Mouse (Mus musculus): Measurements from ENCODE around the gene Cd180.

Gene Cd180

DNA sequence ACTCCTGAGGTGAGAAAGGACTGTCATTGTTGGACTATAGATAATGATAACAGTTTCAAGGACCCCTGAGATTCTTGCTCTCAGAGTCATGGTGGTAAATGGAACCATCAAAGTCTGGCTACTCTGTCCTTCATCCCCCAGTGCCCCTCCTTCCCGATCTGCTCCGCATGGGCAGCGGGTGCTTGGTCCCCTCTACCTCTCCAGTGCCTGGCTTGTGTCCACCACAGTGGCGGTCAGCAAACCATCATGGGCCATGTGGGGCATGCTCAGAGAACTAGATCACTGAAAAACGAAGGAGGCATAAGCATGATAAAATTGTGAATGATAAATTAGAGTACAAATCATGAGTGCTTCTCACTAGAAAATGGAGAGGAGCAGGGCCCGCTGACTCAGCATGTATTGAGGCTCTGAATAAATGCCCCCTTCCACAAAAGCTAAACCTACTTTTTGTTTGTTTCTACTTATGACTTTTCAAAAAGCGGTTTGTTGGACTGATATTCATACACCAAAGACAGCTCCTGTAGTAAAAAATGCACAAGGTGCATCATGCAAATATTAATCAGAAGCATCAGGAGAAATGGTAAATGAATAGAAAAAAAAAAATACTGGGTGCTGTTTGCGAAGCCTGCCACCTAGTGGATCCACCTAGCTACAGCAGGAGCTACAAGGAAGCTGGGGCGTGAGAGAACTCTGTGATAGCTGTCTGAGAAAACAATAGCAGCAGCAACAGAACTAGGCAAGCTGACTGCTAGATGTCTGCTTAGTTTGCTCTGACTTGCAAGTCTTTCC is 51.3 kb downstream of the Cd180 start:
- DNase-seq (ENCODE audit: low read depth, low spot score): peak; percentile 85

DNA sequence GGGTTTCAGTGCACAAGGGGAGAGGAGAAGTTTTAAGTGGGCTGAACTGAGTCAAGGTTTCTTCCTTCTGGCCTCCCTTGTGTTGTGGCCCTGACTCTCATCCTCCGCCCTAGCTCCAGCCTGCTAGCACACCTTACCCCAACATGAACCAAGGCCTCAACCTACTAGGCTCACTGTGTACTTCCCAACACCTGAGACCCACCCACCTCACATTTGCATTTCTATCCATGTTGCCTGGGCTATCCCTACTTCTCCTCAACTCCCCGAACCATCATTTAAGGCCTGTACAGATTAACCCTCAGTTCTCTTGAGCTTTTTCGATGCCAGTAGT is 51.9 kb downstream of the Cd180 start:
- no peak for DNase-seq (ENCODE audit: low read depth, low spot score)

DNA sequence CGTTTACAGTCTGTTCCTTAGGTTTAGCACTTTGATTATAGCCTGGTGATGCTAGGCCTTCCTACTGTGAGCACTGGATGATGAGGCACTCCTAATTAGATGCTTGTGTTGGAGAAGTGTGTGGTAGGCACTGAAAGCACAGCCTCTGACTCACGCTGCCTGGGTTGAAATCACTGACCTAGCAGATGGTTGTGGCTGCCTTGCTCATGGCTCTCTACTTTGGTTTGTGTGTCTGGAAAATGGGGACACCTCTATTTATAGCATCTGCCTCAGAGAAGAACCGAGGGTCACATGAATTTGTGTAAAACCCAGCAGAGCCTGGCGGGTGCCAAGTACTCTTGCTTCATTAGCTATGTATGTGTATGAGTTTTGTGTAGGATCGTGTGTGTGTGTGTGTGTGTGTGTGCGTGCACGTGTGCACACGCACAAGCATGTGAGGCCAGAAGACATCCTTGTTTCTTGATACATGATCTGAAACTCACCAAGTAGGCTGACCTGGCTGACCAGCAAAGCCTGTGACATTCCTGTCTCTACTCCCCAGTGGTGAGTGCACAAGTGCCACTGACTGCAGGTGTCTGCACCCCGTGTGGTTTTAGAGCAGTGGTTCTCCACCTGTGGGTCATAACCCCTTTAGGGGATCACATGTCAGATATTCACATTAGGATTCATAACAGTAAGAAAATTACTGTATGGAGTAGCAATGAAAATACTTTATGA is 52.4 kb downstream of the Cd180 start:
- DNase-seq (ENCODE audit: low read depth, low spot score): peak; percentile 95

DNA sequence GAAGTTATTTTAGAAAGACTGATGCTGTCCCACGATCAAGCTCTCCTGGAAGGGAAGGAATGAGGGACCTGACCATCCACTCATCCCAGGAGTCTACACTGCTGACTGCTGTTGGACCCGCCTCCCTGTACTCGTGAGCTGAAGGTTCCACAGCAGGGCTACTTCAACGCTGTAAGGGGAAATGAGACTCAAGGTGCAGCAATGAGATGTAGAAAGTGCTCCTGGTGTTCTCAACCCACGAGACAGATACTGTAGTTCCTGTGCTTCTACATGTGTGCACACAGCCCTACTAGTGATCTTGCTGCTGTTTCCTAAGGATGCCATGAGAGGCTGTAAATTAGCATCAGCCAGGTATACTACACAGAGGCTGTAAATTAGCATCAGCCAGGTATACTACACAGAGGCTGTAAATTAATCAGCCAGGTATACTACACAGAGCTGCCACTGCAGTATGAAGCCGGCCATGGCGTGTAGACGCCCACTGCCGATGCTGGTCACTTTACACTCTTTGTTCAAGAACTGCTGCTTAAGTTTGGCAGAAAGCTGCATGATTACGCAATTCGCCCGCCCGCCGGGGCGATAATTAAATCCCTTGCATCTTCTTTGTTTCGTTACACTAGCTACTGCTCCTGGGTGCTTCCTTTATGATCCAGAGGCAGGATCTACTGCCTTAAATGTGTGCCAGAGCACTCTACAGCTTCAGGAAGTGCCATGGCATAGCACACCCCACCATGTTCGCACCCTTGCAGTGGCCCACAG is 53.6 kb downstream of the Cd180 start:
- peak; percentile 69 for DNase-seq (ENCODE audit: low read depth, low spot score)

DNA sequence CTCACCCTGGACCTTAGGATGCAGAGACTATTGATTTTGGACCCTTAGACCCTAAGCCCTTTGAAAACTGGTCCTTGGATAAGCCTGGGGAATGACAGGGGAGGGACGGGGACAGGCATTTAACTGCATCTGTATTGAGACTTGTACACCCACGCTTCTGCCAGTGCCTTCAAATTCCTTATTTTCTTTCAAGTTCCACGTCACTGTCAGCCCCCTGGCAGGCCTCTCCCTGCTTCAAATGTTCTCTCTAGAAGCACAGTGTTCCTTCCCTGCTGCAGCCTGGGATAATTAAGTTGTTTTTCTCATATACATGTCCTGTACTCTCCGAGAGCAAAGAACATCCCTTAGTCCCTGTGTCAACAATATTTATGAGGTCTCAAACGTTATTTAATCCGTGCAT is 55.8 kb downstream of the Cd180 start:
- DNase-seq (ENCODE audit: low read depth, low spot score): peak; percentile 59

DNA sequence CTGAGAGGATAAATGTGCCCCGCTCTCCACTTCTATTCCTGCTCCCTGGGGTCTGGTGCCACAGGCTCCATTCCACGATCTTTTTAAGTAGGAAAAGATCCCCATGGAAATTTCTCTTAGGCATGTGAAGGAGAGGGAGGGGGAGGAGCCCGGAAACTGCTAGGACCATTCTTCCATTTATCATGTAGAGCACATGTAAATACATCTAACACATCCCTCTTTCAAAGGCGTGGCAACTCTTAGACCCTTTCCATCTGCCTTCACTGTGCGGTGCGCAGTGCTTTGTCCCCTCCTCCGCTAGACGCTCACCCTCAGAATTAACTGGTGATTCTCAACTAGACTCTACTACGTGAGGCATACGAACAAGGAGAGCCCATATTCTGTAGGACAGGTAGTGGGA is 56.5 kb downstream of the Cd180 start:
- DNase-seq (ENCODE audit: low read depth, low spot score): no peak

DNA sequence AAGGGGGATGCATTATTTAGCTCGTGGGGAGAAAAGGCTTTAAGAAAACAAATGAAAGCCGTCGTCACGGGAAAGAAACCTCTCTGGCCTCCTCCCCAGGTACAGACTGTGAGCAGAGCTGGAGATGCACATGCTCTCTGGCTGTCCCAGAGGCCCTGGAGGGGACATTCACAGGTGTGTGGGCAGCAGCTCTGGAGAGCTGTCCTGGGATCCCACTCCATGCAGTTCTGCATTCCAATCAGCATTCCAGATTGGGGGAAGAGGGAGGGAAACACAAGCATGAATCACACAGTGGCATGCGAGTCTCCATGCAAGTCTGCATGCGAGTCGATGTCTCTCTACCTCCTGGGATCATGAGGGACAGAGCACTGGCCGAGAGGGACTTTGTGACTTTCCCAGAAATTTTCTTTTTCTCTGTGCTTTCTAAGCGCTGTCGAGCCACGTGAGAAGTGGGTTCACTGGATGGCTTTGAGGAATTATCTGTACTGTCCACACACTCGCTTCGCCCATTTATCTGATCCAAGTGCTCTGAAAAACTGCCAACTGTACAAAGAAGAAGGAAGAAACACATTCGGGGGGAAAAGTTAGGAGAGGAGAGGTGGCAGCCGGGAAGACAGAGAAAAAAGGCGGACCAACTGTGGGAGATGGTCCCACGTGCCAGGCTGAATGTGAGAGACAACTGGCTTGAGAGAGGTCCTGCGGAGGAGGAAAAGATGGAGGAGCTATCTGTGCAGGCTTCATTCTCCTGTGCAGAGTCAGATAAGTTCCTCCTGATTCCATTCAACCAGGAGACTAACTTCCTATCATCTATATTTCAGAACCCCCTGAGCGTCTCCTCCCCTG is 60.6 kb downstream of the Cd180 start:
- DNase-seq (ENCODE audit: low read depth, low spot score): no peak

DNA sequence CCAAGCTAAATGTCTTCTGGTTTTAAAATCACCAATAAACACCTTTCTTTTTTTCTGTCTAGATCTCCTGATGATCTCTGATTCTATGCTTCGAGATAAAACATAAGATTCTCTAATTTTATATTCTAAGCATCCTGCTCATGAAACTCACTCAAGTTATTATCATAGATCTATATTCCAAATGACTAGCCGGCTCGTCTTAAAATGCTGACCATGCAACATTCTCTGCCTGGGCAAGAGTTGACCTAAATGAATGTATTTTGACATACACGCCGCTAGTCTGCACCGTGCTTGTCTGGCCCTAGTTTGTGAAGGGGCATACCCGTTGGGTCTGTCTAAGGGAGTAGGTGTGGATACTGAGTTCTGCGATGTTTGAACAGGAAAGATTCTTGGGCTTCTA is 61.8 kb downstream of the Cd180 start:
- DNase-seq (ENCODE audit: low read depth, low spot score): no peak

DNA sequence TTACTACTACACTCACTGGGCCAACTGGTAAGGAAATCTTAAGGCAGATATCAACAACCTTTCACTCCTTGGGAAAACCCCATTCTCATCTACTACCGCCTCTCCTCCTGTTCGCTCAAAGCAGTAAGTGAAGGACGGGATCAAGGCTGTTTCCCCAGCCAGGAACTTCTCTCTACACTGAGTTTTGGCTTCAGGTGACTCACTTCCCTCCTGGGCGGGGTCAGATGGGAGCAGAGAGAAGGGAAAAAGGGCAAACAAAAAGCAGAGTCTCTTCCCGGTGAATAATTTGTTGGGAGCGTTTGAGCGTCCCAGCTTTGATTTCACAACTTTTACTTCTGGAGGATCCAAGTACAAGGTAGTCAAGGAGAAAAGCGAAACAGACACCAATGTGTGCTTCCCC is 62.7 kb downstream of the Cd180 start:
- no peak for DNase-seq (ENCODE audit: low read depth, low spot score)

DNA sequence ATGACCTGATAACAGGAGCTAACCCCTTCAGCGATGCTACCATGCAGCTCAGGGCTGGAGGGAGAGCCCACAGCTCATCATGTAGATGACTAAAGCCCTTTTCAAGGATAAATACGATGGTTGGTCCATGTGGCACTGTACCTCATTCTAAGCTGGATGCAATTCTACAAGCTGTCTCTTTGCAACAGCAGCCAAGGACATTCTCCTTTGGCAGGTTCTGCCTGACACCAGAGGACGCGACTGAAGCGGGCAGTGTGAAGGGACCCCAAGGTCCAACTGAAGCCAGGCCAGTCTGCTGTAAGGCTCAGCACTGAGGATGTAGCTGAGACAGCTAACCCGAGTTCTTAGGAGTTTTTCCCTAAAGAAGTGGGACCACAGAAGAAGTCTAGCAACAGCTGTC is 64.7 kb downstream of the Cd180 start:
- DNase-seq (ENCODE audit: low read depth, low spot score): no peak

DNA sequence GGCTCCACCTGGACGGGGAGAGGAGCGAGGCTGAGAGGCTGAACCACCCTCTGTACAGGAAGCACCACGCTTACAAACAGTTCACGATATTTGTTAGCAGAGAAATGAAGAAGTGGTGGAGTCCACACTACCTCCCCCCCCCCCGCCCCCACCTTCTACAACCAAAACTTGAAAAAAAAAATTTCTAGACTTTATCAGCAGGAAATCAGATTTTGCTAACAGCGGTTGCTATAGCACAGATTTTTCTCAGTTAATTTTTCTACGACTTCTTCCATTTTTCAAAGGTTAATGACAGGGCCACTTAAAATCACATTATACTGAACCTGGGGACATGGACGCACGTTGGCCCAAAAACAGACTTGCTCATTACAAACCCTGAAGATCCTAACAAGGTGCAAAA is 68.1 kb downstream of the Cd180 start:
- no peak for DNase-seq (ENCODE audit: low read depth, low spot score)

DNA sequence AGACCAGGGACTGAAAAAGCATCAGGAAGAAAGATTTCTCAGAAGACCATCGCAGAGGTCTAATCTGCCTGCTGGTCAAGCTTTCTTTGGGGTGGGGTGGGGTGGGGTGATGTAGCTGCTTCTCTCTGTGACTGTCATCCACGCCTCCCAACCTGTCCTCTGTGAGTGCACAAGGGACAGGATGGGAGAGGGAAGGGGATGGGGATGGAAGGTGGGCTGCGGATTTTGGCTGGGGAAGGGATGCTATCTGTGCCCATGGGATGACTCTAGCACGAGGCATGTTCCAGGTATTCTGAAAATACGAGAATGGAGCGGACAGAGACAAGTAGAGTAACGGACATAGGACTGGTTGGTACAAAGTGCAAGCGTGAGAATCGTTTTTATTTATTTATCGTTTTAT is 68.8 kb downstream of the Cd180 start:
- no peak for DNase-seq (ENCODE audit: low read depth, low spot score)

DNA sequence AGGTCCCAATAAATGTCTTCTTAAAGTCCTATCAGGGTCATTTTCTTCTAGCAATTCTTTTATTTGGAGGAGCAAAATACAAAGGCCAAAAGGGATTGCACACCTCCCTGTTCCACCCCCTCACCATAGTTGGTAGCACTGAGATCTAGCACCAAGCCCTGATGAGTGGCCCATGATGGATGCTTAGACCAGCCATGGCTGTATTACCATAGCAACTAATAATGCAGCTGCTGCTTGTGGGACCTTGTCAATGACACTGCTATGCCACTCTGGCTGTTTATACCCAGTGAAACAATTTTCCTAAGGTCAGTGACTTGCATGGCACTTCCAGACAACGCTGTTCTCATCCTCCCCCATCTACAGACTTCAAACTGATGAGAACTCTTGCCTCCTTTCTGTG is 70.9 kb downstream of the Cd180 start:
- DNase-seq (ENCODE audit: low read depth, low spot score): no peak

DNA sequence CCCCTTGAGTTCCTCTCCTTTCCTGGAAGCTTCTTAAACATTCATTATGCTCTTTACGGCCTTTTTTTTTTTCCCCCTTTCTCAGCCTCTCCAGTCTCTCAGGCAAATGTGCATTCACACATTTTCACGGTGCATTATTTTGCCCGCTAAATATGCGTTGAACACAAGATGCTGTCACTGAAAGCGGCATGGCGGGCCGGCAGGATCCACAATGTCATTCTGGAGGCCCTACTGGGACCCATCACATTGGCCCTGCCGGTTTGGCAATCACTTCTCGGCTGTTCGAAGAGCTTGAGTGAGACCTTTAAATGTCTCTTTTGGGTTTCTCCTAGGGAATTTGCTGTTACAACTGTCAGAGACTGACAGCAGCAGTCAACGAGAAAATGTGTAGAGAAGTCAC is 71.9 kb downstream of the Cd180 start:
- no peak for DNase-seq (ENCODE audit: low read depth, low spot score)

DNA sequence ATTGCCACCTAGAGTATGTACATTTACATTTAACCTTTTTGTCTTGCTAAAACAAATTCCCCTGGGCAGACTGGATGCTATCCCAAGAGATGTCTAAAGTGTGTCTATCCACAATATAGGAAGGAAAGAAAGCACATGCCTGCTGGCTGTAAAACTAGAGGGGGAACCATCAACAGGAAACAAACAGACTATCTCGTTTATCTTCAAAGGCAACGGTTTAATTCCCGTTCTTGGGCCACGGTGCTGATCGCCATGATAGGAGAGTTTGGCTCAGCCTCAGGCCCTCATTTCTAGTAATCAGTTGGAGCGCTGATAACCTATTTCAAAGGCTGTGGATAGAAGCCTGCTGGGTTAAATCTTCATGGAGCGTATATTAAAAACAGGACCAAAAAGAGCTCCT is 73.8 kb downstream of the Cd180 start:
- no peak for DNase-seq (ENCODE audit: low read depth, low spot score)

DNA sequence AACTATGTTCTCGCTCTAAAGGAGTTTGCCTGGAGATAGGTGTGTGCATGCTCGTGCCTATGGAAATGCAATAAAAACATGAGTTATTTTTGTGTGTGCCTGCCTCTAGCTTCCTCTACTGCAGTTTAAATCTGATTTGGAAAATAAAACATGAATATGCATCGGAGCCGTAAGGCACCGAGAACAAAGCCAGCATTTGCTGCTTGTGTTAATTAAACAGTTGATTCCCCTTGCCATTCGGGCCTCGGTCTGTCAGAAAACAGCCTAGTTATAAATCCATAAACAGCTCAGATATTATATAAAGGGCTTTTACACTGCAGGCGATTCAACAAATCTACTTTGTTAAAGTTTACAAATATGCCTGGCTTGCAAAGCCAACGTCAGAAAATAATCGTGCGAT is 75.2 kb downstream of the Cd180 start:
- peak; percentile 27 for DNase-seq (ENCODE audit: low read depth, low spot score)

DNA sequence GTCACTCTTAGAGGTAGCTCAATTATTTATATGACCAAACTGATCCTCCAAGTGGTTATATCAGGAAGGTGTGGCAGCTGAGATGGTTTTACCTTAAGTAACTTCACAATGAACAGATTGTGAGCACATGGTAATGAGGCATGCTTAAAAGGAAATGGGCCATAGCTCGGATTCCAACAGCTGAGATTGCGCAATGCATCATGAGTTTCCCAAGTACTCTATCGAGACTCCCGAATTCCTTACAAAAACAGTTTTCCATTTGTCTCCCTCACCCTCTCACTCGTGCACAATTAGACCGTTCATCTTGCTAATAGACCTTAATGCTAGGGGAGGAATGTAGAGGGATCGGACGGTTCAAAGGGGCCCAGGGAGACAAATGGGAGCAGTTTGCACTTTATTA is 76.8 kb downstream of the Cd180 start:
- peak; percentile 47 for DNase-seq (ENCODE audit: low read depth, low spot score)

DNA sequence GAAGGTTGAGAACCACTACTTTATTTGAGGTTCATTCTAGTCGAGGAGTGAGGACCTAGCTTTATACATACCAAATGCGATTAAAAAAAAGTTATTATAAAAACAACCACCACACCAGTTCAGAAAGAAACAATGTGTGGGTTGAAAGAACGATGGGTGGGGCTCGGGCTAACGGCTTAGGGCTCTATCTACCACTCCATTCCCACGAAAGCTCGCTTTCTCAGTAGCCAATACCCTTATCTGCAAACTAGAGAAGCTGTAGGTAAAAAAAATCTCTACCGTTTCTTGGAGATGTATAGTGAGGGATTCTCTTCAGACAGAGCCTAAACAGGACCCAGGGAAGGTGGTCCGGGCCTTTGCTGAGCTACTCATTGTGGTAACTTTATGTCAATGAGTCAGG is 79.8 kb downstream of the Cd180 start:
- DNase-seq (ENCODE audit: low read depth, low spot score): no peak

DNA sequence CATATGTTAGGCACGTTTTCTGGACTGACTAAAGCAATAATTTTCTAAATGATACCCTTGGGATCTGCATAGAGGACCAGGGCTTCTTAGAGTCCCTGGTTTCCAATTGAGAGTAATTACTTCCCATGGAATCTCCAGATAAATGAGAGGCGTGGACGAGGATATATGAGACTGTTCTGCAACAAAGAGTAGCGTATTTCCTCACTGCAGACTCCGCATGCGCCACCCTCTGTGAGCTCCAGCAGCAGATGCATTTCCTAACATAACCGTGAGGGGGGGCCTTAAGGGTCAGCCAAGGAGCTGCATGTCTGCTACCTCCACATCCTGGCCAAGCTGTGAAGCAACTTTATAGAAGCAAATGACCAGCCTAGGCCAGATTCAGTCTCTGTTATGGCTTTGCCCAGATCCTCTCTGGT is 81.4 kb downstream of the Cd180 start:
- DNase-seq (ENCODE audit: low read depth, low spot score): peak; percentile 26

DNA sequence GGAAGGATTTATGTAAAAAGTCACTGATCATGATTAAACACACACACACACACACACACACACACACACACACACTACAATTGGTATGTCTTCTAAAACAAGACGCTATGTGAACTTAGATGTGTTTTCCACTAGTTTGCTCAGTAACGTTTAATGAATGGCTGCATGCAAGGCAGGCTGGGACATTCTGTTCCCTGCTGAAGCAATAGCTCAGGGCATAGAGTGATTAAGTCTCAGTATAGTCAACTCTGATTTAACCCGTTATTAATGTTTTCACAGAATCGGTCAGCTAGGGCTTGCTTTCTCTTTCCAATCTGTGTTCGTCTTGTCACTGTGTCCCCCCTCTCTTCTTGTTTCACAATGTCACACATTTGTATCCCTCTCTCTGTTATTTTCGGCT is 82.1 kb downstream of the Cd180 start:
- DNase-seq (ENCODE audit: low read depth, low spot score): no peak

DNA sequence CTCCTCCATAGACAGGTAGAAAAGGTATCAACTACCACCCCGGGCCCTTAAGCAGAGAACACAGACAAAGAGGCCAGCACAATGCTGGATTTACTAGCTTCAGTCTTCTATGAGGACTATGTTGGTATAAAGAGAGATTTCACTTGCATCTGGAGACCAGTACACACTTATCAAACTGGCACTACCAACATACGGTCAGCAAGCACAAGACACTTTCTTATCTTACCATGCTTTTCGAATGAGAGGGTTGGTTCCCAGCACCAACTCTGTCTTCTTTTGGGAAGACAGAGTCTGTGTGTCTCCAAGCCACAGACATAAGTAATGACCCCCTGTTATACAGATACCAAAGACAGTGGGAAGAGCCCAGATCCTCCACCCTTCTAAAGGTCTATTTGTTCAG is 85.5 kb downstream of the Cd180 start:
- DNase-seq (ENCODE audit: low read depth, low spot score): no peak

DNA sequence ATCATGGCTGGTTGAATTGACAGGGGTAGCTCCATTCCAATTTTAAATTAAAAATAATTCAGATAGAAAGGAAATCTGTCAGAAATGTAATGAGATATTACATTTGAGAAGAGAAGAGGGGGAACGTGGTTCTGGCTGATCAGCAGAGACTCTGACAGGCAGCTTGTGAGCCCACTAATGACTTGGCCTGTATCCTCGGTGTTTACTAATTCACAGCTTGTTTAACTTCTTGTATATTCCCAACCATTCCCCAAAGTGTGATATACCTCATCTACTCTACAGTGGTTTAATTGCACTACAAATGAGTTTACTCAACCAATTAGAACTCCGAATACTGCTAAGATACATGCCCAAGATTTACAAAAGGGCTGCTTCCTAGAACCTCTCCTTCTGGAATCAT is 85.9 kb downstream of the Cd180 start:
- no peak for DNase-seq (ENCODE audit: low read depth, low spot score)
